20 mouse cellular contexts compared by ENCODE assay signal in the genomic region with DNA sequence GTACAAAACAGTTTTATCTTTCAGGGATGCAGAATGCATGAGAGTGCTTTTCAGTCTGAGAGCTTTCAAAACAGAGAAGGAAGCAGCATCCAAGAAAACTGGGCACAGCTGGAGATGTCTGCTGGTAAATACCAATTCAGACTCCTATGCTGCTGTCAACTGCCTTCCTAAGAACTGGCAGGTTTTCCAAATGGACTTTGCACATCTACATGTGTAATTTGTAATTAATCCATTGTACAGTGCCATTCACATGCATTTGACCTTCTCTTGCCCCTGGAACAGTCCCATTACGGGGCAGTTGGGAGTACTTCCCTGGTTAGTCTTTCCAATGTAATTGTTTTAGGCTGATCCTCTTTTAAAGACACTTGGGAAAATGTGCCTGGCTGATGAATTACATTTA.
DNase-seq lines count a peak whose midpoint lies in the region; ATAC-seq lines count a peak whose summit lies in the region.
"Had no signal": no experiment of that assay in that cellular context is flagged by ENCODE, and none has a peak within 500 bp of the region (broad histone marks: within the 10 kb centered on the region; RNA-seq: fewer than 3 reads in every experiment).

No protein-coding gene starts in this region.

- peak; percentile 58; the same call in 1 of the 2 replicates for ATAC-seq in forebrain, embryonic 15.5 days (replicated peaks)
- no peak for ATAC-seq in forebrain, embryonic 11.5 days (replicated peaks; ENCODE audit: low FRiP score)
- ATAC-seq in neural tube, embryonic 12.5 days (ENCODE audit: low FRiP score, low read depth): peak; percentile 65; the same call in 1 of the 2 replicates
- ATAC-seq: CD4-positive, CD25-positive, alpha-beta regulatory T cell, adult 4 months; inflammation-experienced regulatory T-cells, adult 6 months; midbrain, embryonic 16.5 days had no signal

- H3K36me3 ChIP-seq in forebrain, embryonic 15.5 days: no peaks in the 10 kb centered on the region
- H3K36me3 ChIP-seq in forebrain, embryonic 11.5 days (ENCODE audit: control insufficient read depth, insufficient read depth, low read length): no peaks in the 10 kb centered on the region
- H3K36me3 ChIP-seq in neural tube, embryonic 12.5 days: no peaks in the 10 kb centered on the region
- H3K36me3 ChIP-seq: heart, embryonic 15.5 days; limb, embryonic 15.5 days had no signal

- H3K4me3 ChIP-seq in forebrain, embryonic 15.5 days: no peak overlapping the region
- no peak overlapping the region for H3K4me3 ChIP-seq in forebrain, embryonic 11.5 days (ENCODE audit: low read depth, low read length)
- H3K4me3 ChIP-seq in neural tube, embryonic 12.5 days: no peak overlapping the region
- H3K4me3 ChIP-seq: heart, embryonic 15.5 days; limb, embryonic 15.5 days had no signal

- H3K4me2 ChIP-seq in forebrain, embryonic 15.5 days (replicated peaks): no peak overlapping the region
- H3K4me2 ChIP-seq in forebrain, embryonic 11.5 days (ENCODE audit: low read depth, low read length, severe bottlenecking): no peak overlapping the region
- H3K4me2 ChIP-seq in neural tube, embryonic 12.5 days (replicated peaks): no peak overlapping the region
- H3K4me2 ChIP-seq: heart, embryonic 15.5 days; limb, embryonic 15.5 days had no signal

- no peak overlapping the region for H3K27ac ChIP-seq in forebrain, embryonic 15.5 days (replicated peaks)
- no peak overlapping the region for H3K27ac ChIP-seq in forebrain, embryonic 11.5 days (ENCODE audit: low read depth, low read length)
- no peak overlapping the region for H3K27ac ChIP-seq in neural tube, embryonic 12.5 days
- H3K27ac ChIP-seq: heart, embryonic 15.5 days; limb, embryonic 15.5 days; macrophage had no signal

- WGBS in forebrain, embryonic 15.5 days: 43% methylated on average over 1 of the region's 1 CpGs
- WGBS in forebrain, embryonic 11.5 days: 52% methylated on average over 1 of the region's 1 CpGs
- 42% methylated on average over 1 of the region's 1 CpGs for WGBS in neural tube, embryonic 12.5 days

- H3K4me1 ChIP-seq in forebrain, embryonic 15.5 days: no peaks in the 10 kb centered on the region
- no peaks in the 10 kb centered on the region for H3K4me1 ChIP-seq in forebrain, embryonic 11.5 days (replicated peaks; ENCODE audit: control insufficient read depth, insufficient read depth, low read length)
- H3K4me1 ChIP-seq in neural tube, embryonic 12.5 days: no peaks in the 10 kb centered on the region
- H3K4me1 ChIP-seq: heart, embryonic 15.5 days; limb, embryonic 15.5 days had no signal

- no peaks in the 10 kb centered on the region for H3K27me3 ChIP-seq in forebrain, embryonic 15.5 days
- no peaks in the 10 kb centered on the region for H3K27me3 ChIP-seq in forebrain, embryonic 11.5 days (ENCODE audit: control insufficient read depth, insufficient read depth, low read length)
- H3K27me3 ChIP-seq in neural tube, embryonic 12.5 days (replicated peaks): no peaks in the 10 kb centered on the region
- H3K27me3 ChIP-seq: heart, embryonic 15.5 days; limb, embryonic 15.5 days had no signal

- no peak overlapping the region for H3K9ac ChIP-seq in forebrain, embryonic 15.5 days (replicated peaks)
- H3K9ac ChIP-seq in forebrain, embryonic 11.5 days (ENCODE audit: low read length): no peak overlapping the region
- H3K9ac ChIP-seq in neural tube, embryonic 12.5 days: no peak overlapping the region
- H3K9ac ChIP-seq: heart, embryonic 15.5 days; limb, embryonic 15.5 days had no signal

- no peak for DNase-seq in forebrain, embryonic 11.5 days (ENCODE audit: low spot score)
- DNase-seq in kidney, adult 18-20 months: peak; percentile 14
- no peak for DNase-seq in kidney, postnatal 10 days
- DNase-seq in neural tube, embryonic 10.5 days (ENCODE audit: extremely low spot score, low spot score): no peak
- DNase-seq in kidney, postnatal 36 days: peak; percentile 25 to 55
- DNase-seq in layer of hippocampus, postnatal 25 days (ENCODE audit: extremely low spot score in 1 of 2, low spot score in 1 of 2): no peak
- DNase-seq: adrenal gland, postnatal 10 days; cerebellum, adult 9-10 months; heart, postnatal 4 days; left cerebral cortex, postnatal 4 days; thymus, adult 18-20 months; thymus, postnatal 4 days had no signal

- H3K9me3 ChIP-seq in forebrain, embryonic 15.5 days: no peaks in the 10 kb centered on the region
- H3K9me3 ChIP-seq in forebrain, embryonic 11.5 days (ENCODE audit: control insufficient read depth, low read length): no peaks in the 10 kb centered on the region
- no peaks in the 10 kb centered on the region for H3K9me3 ChIP-seq in neural tube, embryonic 12.5 days
- H3K9me3 ChIP-seq: heart, embryonic 15.5 days; limb, embryonic 15.5 days had no signal

Comparison
In these comparisons a context has a peak if more than half of its experiments do, and no peak if none do; other contexts are left out.
1. DNase-seq: peak in kidney, adult 18-20 months (single experiment) and kidney, postnatal 36 days (2 of 2); none in forebrain, embryonic 11.5 days (single experiment), kidney, postnatal 10 days (single experiment), neural tube, embryonic 10.5 days (single experiment) and layer of hippocampus, postnatal 25 days (0 of 2).